Comparison of ENCODE assay signal across 11 mouse cellular contexts in the genomic region with DNA sequence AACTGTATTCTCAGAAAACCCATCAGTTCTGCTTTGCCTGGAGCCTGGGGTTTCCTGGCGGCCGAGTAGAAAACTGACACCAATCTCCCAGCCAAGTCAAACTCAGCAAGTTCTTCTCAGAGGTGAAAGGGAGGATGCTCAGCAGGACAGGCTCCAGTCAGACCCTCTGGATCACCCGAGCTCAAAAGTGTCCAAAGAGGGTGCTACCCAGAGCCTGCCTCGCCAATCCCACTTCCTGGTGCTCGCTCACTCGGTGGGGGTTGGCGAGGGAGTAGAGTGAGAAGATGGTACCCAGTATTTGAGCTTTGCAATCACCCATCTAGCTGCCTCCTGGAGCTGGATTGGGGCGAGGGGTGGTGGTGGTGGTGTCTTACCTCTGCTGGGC. TPM values are rescaled to one million over a fixed set of nuclear protein-coding genes. Genes with fewer than 3 reads are reported as not detected.
DNase-seq lines count a peak whose midpoint lies in the region; ATAC-seq lines count a peak whose summit lies in the region.
"Had no signal": no experiment of that assay in that cellular context is flagged by ENCODE, and none has a peak within 500 bp of the region (broad histone marks: within the 10 kb centered on the region; RNA-seq: fewer than 3 reads in every experiment).

No protein-coding gene starts in this region.

- peaks cover 50% of the 10 kb centered on the region for H3K27me3 ChIP-seq in hindbrain, embryonic 15.5 days
- peaks cover 33% of the 10 kb centered on the region for H3K27me3 ChIP-seq in hindbrain, embryonic 16.5 days (replicated peaks; ENCODE audit: control insufficient read depth, insufficient read depth, low read length)
- peaks cover 30% of the 10 kb centered on the region for H3K27me3 ChIP-seq in liver, embryonic 15.5 days

- H3K4me1 ChIP-seq in hindbrain, embryonic 15.5 days (replicated peaks) = peaks cover 3% of the 10 kb centered on the region
- H3K4me1 ChIP-seq in hindbrain, embryonic 16.5 days (ENCODE audit: control insufficient read depth, insufficient read depth, low read depth, low read length) = no peaks in the 10 kb centered on the region
- no peaks in the 10 kb centered on the region; the same call in 1 of the 2 replicates for H3K4me1 ChIP-seq in brown adipose tissue, adult 24 weeks (ENCODE audit: control insufficient read depth, insufficient read depth, insufficient read length, low read length)
- H3K4me1 ChIP-seq in liver, embryonic 15.5 days (replicated peaks) = 0 out of 2 replicates have a peak, but pooled peaks cover 4% of the 10 kb centered on the region

- DNase-seq in 416B (ENCODE audit: low read depth) = peak; percentile 56
- DNase-seq in adrenal gland, adult 18-20 months (ENCODE audit: low spot score in 2 of 2) = no peak
- DNase-seq in embryo, embryonic 9.5 days (ENCODE audit: extremely low spot score) = no peak
- no peak for DNase-seq in adrenal gland, adult 2 months
- DNase-seq: cerebellum, adult 2 months; forebrain, postnatal 0 days; midbrain, embryonic 14.5 days had no signal

- no peaks in the 10 kb centered on the region for H3K36me3 ChIP-seq in hindbrain, embryonic 15.5 days
- no peaks in the 10 kb centered on the region for H3K36me3 ChIP-seq in hindbrain, embryonic 16.5 days (ENCODE audit: control insufficient read depth, insufficient read depth, low read length)
- no peaks in the 10 kb centered on the region for H3K36me3 ChIP-seq in liver, embryonic 15.5 days (replicated peaks)

- H3K27ac ChIP-seq in hindbrain, embryonic 15.5 days (replicated peaks) = no peak overlapping the region
- no peak overlapping the region for H3K27ac ChIP-seq in hindbrain, embryonic 16.5 days (ENCODE audit: low read depth, low read length)
- no peak overlapping the region for H3K27ac ChIP-seq in brown adipose tissue, adult 24 weeks (replicated peaks; ENCODE audit: low read depth, low read length)
- no peak overlapping the region for H3K27ac ChIP-seq in liver, embryonic 15.5 days (replicated peaks)

- H3K9me3 ChIP-seq in hindbrain, embryonic 15.5 days = no peaks in the 10 kb centered on the region
- H3K9me3 ChIP-seq in hindbrain, embryonic 16.5 days (ENCODE audit: control insufficient read depth, low read length) = no peaks in the 10 kb centered on the region
- H3K9me3 ChIP-seq in liver, embryonic 15.5 days (replicated peaks) = no peaks in the 10 kb centered on the region

- H3K4me2 ChIP-seq in hindbrain, embryonic 15.5 days = peak overlapping the region; percentile 33
- no peak overlapping the region for H3K4me2 ChIP-seq in hindbrain, embryonic 16.5 days (ENCODE audit: low read length)
- peak overlapping the region; percentile 52 for H3K4me2 ChIP-seq in liver, embryonic 15.5 days

- WGBS in hindbrain, embryonic 15.5 days = 52% methylated on average over 8 of the region's 8 CpGs
- 45% methylated on average over 8 of the region's 8 CpGs for WGBS in hindbrain, embryonic 16.5 days
- 14% methylated on average over 8 of the region's 8 CpGs for WGBS in liver, embryonic 15.5 days (ENCODE audit: insufficient replicate concordance)

- H3K9ac ChIP-seq in hindbrain, embryonic 15.5 days = no peak overlapping the region
- no peak overlapping the region for H3K9ac ChIP-seq in hindbrain, embryonic 16.5 days (ENCODE audit: low read depth, low read length)
- H3K9ac ChIP-seq in liver, embryonic 15.5 days = no peak overlapping the region

- ATAC-seq in hindbrain, embryonic 15.5 days (ENCODE audit: low FRiP score, low read depth) = no peak
- ATAC-seq in hindbrain, embryonic 16.5 days = no peak
- no peak for ATAC-seq in liver, embryonic 15.5 days (ENCODE audit: insufficient read depth)
- ATAC-seq: forebrain, postnatal 0 days had no signal

- H3K4me3 ChIP-seq in hindbrain, embryonic 15.5 days = no peak overlapping the region
- H3K4me3 ChIP-seq in hindbrain, embryonic 16.5 days (ENCODE audit: low read length) = no peak overlapping the region
- peak overlapping the region; percentile 58 for H3K4me3 ChIP-seq in brown adipose tissue, adult 24 weeks (ENCODE audit: insufficient read depth, low read depth, low read length)
- peak overlapping the region; percentile 43 for H3K4me3 ChIP-seq in liver, embryonic 15.5 days (replicated peaks)

RNA-seq across cellular contexts. Expression of gene Fxyd5, which starts 1.3 kb away (rescaled TPM):
- 19.2 and 26.8 TPM in 2 replicates for polyA plus RNA-seq in hindbrain, embryonic 15.5 days (2015; fragmentation: Nextera tagmentation; extraction: Ambion mirVana)
- 24.4 and 32.9 TPM in 2 replicates for polyA plus RNA-seq in hindbrain, embryonic 16.5 days (2015; fragmentation: Nextera tagmentation; extraction: Ambion mirVana)
- 26.7 and 30.8 TPM in 2 replicates for polyA plus RNA-seq in brown adipose tissue, adult 24 weeks (2012; ENCODE audit: insufficient read depth, insufficient read length, missing spikeins)
- polyA plus RNA-seq in liver, embryonic 15.5 days (2015; fragmentation: Nextera tagmentation; extraction: Ambion mirVana) = 19.8 and 22.4 TPM in 2 replicates
- total RNA-seq in adrenal gland, adult 18-20 months (2021) = 10 to 100 TPM; 45.1 to 82.7 TPM
- total RNA-seq in adrenal gland, adult 2 months (2021) = 100 to 1,000 TPM in 1 of 2 experiments, 10 to 100 TPM in 1; 61.4 to 112 TPM
- 51.0 and 53.5 TPM in 2 replicates for polyA plus RNA-seq in adrenal gland, adult 2 months (2012; rRNA removed)

RNA-seq across cellular contexts. Expression of gene Fxyd7, which starts 10.3 kb away (rescaled TPM):
- 265 and 282 TPM in 2 replicates for polyA plus RNA-seq in hindbrain, embryonic 15.5 days (2015; fragmentation: Nextera tagmentation; extraction: Ambion mirVana)
- polyA plus RNA-seq in hindbrain, embryonic 16.5 days (2015; fragmentation: Nextera tagmentation; extraction: Ambion mirVana) = 324 and 417 TPM in 2 replicates
- polyA plus RNA-seq in brown adipose tissue, adult 24 weeks (2012; ENCODE audit: insufficient read depth, insufficient read length, missing spikeins) = 1.9 and 2.3 TPM in 2 replicates
- 0.17 and 0.26 TPM in 2 replicates for polyA plus RNA-seq in liver, embryonic 15.5 days (2015; fragmentation: Nextera tagmentation; extraction: Ambion mirVana)
- 1 to 10 TPM; 1.9 to 2.3 TPM for total RNA-seq in adrenal gland, adult 18-20 months (2021)
- total RNA-seq in adrenal gland, adult 2 months (2021) = 1 to 10 TPM; 1.3 to 1.4 TPM
- polyA plus RNA-seq in adrenal gland, adult 2 months (2012; rRNA removed) = 4.4 and 9.9 TPM in 2 replicates

RNA-seq across cellular contexts. Expression of gene Fxyd1, which starts 16.0 kb away (rescaled TPM):
- polyA plus RNA-seq in hindbrain, embryonic 15.5 days (2015; fragmentation: Nextera tagmentation; extraction: Ambion mirVana) = 46.2 and 55.7 TPM in 2 replicates
- 69.4 and 89.9 TPM in 2 replicates for polyA plus RNA-seq in hindbrain, embryonic 16.5 days (2015; fragmentation: Nextera tagmentation; extraction: Ambion mirVana)
- polyA plus RNA-seq in brown adipose tissue, adult 24 weeks (2012; ENCODE audit: insufficient read depth, insufficient read length, missing spikeins) = 346 TPM in 2 replicates
- polyA plus RNA-seq in liver, embryonic 15.5 days (2015; fragmentation: Nextera tagmentation; extraction: Ambion mirVana) = 88.6 and 99.1 TPM in 2 replicates
- total RNA-seq in adrenal gland, adult 18-20 months (2021) = 100 to 1,000 TPM; 193 to 280 TPM
- 100 to 1,000 TPM; 307 to 317 TPM for total RNA-seq in adrenal gland, adult 2 months (2021)
- polyA plus RNA-seq in adrenal gland, adult 2 months (2012; rRNA removed) = 480 and 501 TPM in 2 replicates

RNA-seq across cellular contexts. Expression of gene Lgi4, which starts 18.1 kb away (rescaled TPM):
- 0.57 and 1.0 TPM in 2 replicates for polyA plus RNA-seq in hindbrain, embryonic 15.5 days (2015; fragmentation: Nextera tagmentation; extraction: Ambion mirVana)
- 0.50 and 0.65 TPM in 2 replicates for polyA plus RNA-seq in hindbrain, embryonic 16.5 days (2015; fragmentation: Nextera tagmentation; extraction: Ambion mirVana)
- polyA plus RNA-seq in brown adipose tissue, adult 24 weeks (2012; ENCODE audit: insufficient read depth, insufficient read length, missing spikeins) = 3.0 and 3.2 TPM in 2 replicates
- polyA plus RNA-seq in liver, embryonic 15.5 days (2015; fragmentation: Nextera tagmentation; extraction: Ambion mirVana) = 0.03 TPM in 1 of 2 replicates, not detected in the other
- total RNA-seq in adrenal gland, adult 18-20 months (2021) = 1 to 10 TPM; 3.0 to 8.1 TPM
- total RNA-seq in adrenal gland, adult 2 months (2021) = 1 to 10 TPM; 2.2 to 6.5 TPM
- polyA plus RNA-seq in adrenal gland, adult 2 months (2012; rRNA removed) = 3.3 and 6.2 TPM in 2 replicates

RNA-seq across cellular contexts. Expression of gene Fxyd3, which starts 35.5 kb away (rescaled TPM):
- polyA plus RNA-seq in hindbrain, embryonic 15.5 days (2015; fragmentation: Nextera tagmentation; extraction: Ambion mirVana) = 0.31 TPM in 1 of 2 replicates, not detected in the other
- 0.43 and 0.95 TPM in 2 replicates for polyA plus RNA-seq in hindbrain, embryonic 16.5 days (2015; fragmentation: Nextera tagmentation; extraction: Ambion mirVana)
- polyA plus RNA-seq in brown adipose tissue, adult 24 weeks (2012; ENCODE audit: insufficient read depth, insufficient read length, missing spikeins) = not detected in 2 replicates
- 0.35 and 0.92 TPM in 2 replicates for polyA plus RNA-seq in liver, embryonic 15.5 days (2015; fragmentation: Nextera tagmentation; extraction: Ambion mirVana)
- total RNA-seq in adrenal gland, adult 18-20 months (2021) = 1 to 10 TPM; 1.4 to 4.4 TPM
- 1 to 10 TPM; 1.3 to 3.4 TPM for total RNA-seq in adrenal gland, adult 2 months (2021)
- 0.04 and 0.73 TPM in 2 replicates for polyA plus RNA-seq in adrenal gland, adult 2 months (2012; rRNA removed)
- total RNA-seq: forebrain, postnatal 0 days had no signal
- polyA plus RNA-seq: forebrain, postnatal 0 days; midbrain, embryonic 14.5 days had no signal

Comparison
In these comparisons a context has a peak if more than half of its experiments do, and no peak if none do; other contexts are left out.
1. H3K4me3 ChIP-seq: peak in brown adipose tissue, adult 24 weeks (single experiment) and liver, embryonic 15.5 days (single experiment); none in hindbrain, embryonic 15.5 days (single experiment) and hindbrain, embryonic 16.5 days (single experiment).
2. RNA of gene Fxyd7, which starts 10.3 kb away (polyA plus RNA-seq): 324 to 417 TPM in hindbrain, embryonic 16.5 days and 265 to 282 TPM in hindbrain, embryonic 15.5 days; 4.4 to 9.9 TPM in adrenal gland, adult 2 months, 1.9 to 2.3 TPM in brown adipose tissue, adult 24 weeks and 0.17 to 0.26 TPM in liver, embryonic 15.5 days; every median in the first group is over 10 times any median in the second.